Mouse (Mus musculus) forelimb bud, embryonic 11.5 days (tissue): ENCODE data around the gene Cort.
A peak's percentile ranks its signal among the peaks of the same experiment; 100 is the strongest.
"Not testable (repeated sequence)": the region's sequence is repeated elsewhere in the genome, so short reads cannot be mapped to it uniquely, and the experiment has no call there.

Experiments
- DNase-seq: peaks from one replicate; pipeline ENCODE4 v3.0.0-alpha.2; 2012; ENCODE audit warnings: low read depth, low spot score

Gene Cort

DNA sequence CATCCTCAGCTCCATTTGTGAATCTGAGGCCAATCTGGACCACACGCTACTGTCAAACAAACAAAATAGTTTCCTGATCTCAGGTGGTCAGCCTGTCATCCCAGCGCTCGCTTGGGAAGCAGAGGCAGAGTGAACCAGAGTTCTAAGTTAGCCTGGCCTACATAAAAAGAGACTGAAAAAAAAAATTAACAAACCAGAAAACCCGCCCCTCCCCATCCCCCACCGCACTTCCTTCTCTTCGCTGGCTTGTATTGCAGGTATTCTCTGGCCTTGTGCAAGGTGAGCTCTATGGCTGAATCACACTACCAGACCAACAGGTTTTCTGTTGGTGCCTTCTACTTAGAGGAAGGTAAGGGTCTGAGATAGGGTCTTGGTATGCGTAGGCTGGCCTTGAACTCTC lies 21.0 kb upstream of the Cort start:
- no peak for DNase-seq

DNA sequence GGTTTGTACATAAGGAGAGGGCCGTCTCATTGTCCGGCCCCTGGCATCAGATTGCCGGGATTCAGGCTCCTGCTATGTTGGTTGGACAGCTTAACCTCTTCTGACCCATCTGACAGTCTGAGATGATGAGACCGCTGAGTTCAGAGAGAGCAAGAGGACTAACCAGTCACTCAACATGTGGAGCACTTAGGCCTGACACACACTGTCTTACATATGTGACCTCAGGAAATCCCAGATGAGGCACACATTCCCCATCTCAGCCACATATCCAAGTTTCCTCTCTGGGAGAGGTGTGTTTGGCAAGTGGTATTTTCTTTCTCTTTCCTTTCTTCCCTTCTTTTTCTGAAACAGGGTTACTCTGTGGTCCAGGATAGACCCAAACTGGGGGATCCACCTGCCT lies 18.6 kb upstream of the Cort start:
- no peak for DNase-seq

DNA sequence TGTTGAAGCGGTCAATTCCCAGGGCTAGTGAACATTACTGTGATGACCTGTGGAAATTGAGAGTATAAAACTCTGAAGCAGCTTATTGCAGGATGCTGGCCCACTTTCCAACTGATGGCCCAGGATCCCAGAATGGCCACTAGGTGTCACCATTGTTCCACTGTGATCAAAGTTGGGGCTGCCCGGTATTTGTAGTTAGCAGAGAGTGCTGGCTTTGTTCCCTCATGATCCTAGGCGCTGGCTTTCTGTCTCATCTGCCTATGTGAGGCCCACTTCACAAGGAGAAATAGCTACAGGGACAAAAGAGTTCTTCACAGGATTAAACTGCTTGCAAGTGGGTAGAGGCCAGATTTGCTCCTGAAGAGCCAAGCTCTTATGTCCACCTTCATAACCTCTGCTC lies 17.9 kb upstream of the Cort start:
- peak; percentile 87 for DNase-seq

DNA sequence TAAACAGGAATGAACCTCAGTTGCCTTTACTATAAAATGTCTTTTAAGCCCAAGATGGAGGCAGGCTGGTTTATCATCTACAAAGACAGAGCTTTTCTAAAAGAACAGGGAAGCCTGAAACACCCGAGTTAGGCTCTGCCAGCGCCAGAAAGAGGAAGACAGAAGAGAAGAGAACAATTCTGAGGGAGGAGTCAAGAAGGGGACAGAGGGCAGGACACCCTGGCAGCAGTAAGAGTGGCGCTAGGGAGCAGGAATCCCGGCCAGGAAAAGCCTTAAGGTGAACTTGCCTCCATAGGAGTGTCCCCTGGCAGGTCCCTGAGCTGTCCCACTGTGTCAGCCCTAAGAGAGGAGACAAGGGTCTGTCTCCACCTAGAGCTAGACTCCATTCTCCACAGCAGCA lies 17.0 kb upstream of the Cort start:
- no peak for DNase-seq

DNA sequence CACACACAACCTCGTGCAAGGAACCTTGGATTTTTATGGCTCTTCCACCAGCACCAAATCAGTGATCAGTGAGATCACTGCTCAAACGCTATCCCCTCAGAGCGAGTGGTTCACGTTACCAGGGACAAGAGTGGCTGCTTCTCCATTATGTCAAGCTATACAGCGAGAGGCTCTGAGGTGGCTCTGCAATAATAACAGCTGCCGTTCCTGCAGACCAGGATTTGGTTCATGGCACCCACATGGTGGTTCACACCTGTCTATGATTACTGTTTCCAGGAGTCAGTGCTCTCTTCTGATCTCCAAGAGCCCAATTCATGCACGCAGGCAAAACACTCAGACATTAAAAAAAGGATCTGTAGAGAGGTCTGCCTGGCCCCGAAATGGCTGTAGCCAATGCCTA lies 12.0 kb upstream of the Cort start:
- DNase-seq, result no peak

DNA sequence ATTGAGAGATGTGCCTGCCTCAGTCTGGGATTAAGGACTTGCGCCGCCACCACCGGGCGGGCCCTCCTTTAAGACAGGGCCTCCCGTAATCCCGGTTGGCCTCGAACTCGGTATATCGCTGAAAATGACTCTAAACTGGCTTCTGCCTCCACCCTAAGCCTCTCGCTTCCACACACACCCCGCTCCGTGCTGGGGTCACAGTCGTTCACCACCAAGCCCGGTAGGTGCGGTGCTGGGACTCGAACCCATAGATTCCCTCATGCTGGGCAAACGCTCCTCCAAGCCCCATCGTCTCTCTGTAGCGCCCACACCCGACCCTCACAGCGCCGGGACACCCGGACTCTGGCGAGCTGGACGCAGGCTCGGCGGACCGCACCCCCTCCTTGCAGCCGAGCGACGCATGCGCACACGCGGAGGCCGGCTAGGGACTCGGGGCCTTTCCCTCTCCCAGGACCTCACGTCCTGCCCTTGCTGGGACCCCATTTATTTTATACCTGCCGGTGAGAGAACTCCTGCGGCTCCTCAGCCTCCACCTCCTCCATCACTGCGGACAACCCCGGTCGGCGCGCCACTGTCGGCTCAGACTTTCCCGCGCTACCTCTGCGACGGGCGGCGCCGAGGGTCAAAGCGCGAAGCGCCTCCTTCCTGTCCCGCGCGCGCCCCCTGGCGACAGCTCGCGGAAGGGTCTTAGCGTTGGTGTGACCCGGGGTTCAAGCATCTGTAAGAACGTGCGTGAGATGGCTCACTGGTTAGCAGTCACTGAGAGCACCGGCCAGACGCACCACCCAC lies 10.6 kb upstream of the Cort start, which contains the start of gene Cenps:
TSS of gene Cenps (minus strand) at position 648 of the 789 bp plus-strand sequence.
- DNase-seq, result peak; percentile 93

DNA sequence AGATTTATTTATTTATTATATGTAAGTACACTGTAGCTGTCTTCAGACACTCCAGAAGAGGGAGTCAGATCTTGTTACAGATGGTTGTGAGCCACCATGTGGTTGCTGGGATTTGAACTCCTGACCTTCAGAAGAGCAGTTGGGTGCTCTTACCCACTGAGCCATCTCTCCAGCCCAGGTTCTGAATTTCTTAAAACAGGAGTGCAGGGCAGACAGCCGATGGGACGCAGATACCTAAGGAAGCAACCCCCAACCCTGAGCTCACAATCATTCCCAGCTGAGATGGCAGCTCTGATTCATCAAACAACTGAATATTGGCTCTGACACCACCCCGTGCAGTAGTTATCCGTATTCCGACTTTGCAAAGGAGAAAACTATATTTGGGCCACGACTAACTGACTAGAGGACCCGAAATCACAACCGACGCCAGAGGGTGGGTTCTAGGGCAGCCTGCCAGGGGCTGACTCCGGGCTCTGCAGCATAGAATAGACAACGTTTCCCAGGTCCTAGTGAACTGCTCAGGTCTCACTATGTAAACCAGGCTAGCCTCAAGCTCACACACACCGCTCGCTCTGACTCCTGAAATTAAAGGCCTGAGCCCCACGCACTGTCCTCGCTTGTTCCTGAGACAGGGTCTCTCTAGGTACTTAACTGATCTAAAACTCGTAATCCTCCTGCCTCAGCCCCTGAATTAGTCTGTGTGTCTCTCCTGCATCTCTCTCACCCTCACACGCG lies 9.7 kb upstream of the Cort start:
- no peak for DNase-seq

DNA sequence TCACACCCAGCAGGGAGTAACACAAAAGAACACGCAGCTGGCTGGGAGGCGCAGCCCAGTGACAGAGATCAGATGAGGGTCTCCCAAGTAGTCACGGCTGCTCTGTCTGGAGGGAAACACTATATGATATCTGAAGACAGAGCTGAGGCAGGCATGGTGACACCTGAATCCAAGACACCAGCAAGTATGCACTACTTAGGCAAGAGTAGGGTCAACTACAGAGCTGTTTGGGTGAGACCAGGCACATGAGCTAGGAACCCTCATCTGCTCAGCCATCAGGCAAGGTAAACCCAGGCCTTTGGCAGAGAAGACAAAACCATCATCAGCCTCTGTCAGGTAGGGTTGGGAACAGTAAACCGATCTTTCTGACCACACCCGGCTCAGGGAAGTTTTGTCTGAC lies 6.8 kb upstream of the Cort start:
- DNase-seq, result no peak

DNA sequence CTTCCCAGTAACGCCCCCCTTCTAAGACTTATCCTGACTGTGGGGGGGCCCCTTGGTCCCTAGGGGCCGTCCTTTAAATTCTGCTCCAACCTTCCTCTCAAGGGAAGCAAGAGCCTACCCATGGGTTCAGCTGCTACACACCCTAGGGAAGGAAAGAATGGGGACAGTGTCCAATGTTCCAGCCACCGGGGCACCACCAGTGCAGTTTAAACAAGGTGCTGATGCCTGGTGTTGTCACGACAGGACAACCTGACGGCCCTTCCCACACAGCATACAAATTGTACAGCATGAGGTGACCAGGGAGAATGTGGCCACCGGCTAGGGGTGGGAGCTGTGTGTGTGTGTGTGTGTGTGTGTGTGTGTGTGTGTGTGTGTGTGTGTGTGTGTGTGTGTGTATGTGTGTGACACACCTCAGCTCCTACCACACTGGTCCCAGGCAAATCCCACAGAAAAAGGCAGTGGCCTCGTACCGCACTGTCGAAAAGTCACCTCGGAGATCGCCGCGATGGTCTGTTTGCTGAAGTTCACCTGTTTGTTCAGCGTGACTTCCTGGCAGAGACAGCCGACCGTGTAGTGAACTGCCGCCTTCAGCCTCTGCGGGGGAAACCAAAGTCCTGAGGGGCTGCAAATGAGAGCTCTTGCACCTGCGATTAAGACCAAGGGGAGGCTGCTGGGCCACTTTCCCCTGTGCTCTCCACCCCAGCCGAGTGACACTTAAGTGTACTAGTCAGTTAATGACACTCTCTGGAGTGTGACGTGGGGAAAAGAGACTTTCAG lies 5.4 kb upstream of the Cort start:
- DNase-seq, result no peak

DNA sequence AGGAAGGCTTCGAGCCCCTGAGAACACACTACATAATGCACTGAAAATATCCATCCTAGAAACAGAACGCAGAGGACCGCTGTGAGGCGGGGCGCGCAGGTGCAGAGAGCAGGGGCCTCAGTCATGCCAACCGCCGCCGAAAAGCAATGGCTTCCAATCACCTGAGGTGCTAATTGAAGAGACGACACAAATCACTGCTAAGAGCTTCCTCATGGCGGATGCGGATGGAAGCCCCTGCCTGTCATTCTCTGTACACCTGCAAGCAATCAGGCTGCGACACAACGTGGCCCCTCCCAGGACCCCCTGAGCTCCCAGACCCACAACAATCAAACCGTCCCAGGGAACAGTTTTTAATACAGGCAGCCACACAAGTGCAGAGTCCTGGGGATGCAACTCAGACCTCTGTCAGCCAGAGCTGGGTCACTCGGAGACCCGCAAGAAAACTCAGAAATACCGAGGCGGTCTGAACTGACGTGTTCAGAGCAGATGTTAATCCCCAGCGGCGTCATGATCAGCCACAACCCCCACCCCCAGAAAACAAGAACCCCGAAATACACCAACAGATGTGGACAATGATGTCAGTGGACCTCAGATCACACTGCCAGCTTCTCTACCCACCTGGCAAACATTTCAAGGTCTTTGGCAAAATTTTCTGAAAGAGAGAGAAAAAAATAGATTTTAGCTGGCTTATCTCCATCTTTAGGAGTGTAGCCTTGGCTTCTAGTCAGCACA lies 4.6 kb upstream of the Cort start:
- no peak for DNase-seq

DNA sequence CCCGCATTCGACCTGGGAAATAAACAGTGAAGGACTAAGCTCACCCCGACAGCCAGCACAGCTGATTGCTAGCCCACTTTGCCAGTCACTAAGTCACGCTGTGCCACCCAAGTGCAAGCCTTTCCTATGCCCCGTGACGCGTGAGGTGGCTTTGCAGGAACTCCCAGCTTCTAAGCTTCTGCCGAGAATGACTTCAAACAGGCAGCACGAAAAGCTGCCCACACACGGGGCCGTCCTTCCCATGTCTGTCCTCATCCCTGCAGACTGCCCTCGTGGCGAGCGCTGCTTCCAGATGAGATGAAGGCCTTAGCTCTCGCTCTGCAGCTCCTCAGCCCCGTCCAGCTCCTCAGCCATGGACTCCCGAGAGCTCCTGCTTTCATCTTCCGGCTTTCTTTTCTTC lies 1.9 kb upstream of the Cort start:
- DNase-seq, result no peak

DNA sequence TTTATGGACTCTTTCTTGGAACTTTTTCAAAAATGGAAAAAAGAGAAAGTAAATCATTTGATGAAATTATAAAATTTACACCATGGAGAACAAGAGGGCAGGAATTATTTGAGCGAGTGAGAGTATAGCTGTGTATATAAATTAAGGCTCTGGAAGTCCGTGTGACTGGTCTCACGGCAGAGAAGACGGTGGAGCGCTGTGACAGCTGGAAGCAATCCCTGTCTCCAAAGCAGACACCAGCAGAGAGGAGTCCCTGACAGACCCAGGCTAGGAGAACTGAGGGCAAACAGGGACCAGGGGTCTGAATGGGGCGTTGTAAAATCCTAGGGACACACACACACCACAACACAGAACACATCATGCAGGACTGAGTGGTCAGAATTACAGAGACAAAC lies 451 bp downstream of the Cort start:
- no peak for DNase-seq

DNA sequence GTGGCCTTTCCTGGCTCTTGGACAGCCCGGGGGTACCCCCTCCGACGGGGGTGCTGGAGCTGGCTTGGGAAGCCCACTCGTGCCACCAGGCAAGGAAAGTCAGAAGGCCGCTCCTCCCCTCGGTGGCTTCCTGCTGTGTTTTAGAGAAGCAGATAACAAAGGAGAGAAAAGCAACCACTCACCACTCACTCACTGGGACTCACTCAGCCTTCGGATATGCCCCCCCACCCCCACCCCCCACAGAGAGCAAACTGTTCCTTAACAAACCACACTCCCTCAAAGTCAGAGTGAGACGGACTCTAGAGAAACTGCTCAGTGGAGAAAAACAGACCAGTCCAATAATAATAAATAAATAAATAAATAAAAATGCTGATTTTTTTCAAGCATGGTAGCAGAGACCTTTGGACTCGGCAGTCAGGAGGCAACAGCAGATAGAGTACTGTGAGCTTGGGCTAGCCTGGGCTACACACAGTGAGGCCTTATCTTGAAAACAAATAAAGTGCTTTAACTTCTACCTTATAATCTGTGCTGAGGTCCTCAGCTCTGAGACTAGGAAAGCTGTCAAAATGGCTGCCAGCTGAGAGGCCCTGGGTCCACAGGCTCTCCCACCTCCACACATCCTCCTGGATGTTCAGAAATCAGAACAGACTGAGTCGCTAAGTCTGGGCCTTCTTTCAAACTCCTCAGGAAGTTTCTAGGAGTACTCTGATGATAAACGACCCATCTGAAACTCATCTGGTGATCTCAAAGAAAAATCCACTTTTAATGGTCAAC lies 1.0 kb downstream of the Cort start:
- DNase-seq, result no peak

DNA sequence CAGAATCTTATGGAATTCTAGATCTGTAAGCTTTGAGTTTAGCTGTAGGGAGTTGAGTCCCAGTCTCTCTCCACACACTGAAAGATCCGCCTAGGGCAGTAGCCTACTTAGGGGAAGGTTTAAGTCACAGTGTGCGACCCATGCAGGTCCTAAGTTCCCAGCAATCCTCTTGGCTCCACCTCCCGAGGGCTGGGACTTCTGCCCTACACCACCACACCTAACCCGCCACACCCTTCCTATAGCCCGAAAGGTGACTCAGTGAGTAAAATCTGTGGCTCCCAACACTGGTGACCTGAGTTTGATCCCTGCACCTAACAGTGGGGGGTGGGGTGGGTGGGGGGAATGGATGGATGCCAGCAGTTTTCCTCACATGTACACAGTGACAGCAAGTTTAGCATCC lies 3.1 kb downstream of the Cort start:
- no peak for DNase-seq

DNA sequence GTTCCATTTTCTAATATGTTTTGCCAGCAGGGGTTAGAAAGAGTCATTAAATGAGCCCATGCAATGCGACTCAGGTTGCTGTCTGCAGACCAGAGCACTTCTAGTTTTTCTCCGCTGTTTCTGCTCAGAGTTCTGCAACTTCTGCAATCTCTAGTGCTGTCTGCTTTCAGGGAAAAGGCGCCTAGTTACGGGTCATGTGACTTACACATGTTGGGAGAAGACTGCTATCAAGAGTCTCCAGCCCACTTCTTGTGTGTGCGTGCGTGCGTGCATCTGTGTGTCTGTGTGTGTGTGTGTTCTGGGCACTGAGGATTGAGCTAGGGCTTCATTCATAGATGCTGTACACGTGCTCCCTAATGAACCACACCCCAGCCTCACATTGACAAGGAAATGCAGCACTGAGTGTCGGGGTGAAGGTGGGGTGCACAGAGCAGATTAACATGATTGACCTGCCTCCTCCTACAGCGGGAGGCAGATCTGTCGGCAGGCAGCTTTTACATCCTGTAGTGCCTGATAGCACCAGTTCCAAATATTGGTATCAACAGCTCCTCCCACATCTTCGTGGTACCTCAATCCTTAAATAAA lies 6.5 kb downstream of the Cort start:
- not testable (repeated sequence) for DNase-seq

DNA sequence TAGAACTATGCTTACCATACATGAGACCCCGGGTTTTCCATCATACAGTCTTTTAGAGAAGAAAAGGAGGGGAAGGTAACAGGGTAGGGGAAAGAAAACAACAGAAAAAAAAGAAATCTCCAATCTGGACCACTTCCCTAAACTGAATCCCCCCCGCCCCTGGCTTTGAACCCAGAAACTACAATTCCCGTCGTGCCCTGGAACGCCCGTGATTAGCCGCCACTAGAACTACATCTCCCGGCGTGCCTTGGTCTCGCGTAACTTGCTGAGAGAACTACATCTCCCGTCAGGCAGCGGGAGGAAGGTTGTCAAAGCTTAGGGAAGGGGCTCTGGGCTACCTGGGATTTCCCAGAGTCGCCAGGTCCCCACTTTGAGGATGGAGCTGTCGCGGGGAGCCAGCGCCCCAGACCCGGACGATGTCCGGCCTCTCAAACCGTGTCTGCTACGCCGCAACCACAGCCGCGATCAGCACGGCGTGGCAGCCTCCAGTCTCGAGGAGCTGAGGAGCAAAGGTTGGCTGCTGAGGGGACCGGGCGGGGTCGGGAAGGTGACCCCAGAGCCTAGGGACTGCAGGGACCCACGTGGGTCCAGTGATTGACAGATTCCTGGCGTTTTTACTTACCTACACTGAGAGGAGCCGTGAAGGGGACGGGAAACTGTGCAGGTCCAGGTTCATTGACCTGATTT lies 22.5 kb downstream of the Cort start, which contains the start of gene Dffa:
TSS of gene Dffa (plus strand) at position 272 of the 687 bp plus-strand sequence.
- peak; percentile 91 for DNase-seq

DNA sequence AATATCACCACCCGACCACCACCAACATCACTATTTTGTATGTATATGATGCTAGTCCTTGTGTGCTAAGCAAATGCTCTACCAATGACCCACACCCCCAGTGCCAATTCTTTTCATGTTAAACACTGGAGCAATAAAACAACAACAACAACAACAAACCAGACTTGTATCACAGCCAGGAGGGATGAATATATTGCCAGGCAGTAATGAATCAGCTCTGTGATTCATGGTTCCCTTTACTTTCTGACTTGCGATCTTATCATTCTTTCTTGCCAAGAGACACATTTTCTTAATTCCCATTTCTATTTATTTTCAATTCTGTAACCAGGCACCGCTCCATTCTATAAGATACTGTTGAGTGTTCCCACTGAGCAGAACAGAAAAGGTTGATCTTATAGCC lies 25.1 kb downstream of the Cort start:
- no peak for DNase-seq

DNA sequence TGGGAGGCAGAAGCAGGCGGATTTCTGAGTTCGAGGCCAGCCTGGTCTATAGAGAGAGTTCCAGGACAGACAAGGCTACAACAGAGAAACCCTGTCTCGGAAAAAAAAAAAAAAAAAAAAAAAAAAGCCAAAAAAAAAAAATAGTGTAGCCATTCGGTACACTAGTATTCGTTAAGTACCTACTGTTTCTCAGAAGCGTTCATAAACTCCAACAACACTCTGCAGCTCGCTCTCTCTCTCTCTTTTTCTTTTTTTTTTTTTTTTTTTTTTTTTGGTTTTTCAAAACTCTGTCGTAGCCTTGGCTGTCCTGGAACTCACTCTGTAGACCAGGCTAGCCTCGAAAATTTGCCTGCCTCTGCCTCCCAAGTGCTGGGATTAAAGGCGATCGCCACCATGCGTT lies 26.1 kb downstream of the Cort start:
- DNase-seq, result not testable (repeated sequence)

DNA sequence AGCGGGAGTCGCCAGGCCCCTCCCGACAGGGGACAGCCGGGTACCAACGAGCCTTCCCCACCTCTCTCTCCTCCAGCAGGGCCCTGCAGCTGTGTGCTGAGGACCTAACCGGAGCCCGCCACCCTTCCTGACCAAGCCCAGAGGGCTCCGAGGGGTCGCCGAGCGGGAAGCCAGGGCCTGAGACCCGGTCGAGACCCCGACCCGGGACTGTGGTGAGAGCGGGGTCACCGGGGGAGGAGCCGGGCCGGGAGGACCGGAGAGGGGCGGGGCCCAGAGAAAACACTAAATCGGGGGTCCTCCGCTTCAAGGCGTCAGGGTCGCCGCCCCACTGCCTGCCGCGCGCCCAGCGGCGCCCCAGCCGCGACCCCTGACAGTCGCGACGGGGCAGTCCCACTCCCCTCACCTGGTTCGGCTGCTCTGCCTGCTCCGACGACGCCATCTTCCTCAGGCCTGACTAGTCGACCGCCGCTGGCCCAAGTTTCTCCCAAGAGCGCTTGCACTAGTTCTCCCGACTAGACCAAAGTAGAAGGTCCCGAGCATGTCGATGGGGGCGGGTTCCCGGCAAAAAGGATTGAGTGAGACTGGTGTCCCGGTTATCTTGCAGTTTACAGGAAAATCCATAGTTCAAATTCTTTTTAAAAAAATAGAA lies 27.1 kb downstream of the Cort start, which contains the start of gene Pex14:
TSS of gene Pex14 (minus strand) at position 508 of the 649 bp plus-strand sequence.
- peak; percentile 81 for DNase-seq
